Mouse (Mus musculus) neural tube, embryonic 13.5 days (tissue): Measurements from ENCODE around the gene Fignl1. TPM values are rescaled to one million over a fixed set of nuclear protein-coding genes. Genes with fewer than 3 reads are reported as not detected.

Source experiments
- ATAC-seq: fragments of 200-750 bp; cut with Nextera tagmentation; 2 replicates; pipeline ENCODE4 v1.8.0; 2017; ENCODE audit warnings: low read depth, mild to moderate bottlenecking, moderate TSS enrichment, moderate library complexity
- H3K27ac ChIP-seq: fragments of 300-500 bp; sonication (generic); replicated peaks from 2 replicates; pipeline ENCODE4 v1.5.1; 2015; ENCODE audit warnings: moderate library complexity, mild to moderate bottlenecking, inconsistent platforms
- H3K27me3 ChIP-seq: fragments of 300-500 bp; sonication (generic); 2 replicates; pipeline ENCODE4 v1.6.1; 2015; ENCODE audit warnings: mild to moderate bottlenecking, inconsistent platforms
- H3K36me3 ChIP-seq: fragments of 300-500 bp; sonication (generic); 2 replicates; pipeline ENCODE4 v1.6.1; 2015; ENCODE audit warnings: mild to moderate bottlenecking, inconsistent platforms
- H3K4me1 ChIP-seq: fragments of 300-500 bp; sonication (generic); replicated peaks from 2 replicates; pipeline ENCODE4 v1.6.1; 2015; ENCODE audit warnings: inconsistent platforms
- H3K4me2 ChIP-seq: fragments of 300-500 bp; sonication (generic); 2 replicates; pipeline ENCODE4 v1.6.1; 2015; ENCODE audit warnings: inconsistent platforms, mild to moderate bottlenecking, moderate library complexity
- H3K4me3 ChIP-seq: fragments of 300-500 bp; sonication (generic); 2 replicates; pipeline ENCODE4 v1.5.1; 2015; ENCODE audit warnings: mild to moderate bottlenecking, inconsistent platforms
- H3K9ac ChIP-seq: fragments of 300-500 bp; sonication (generic); 2 replicates; pipeline ENCODE4 v1.6.1; 2015; ENCODE audit warnings: moderate library complexity, mild to moderate bottlenecking, inconsistent platforms
- H3K9me3 ChIP-seq: fragments of 300-500 bp; sonication (generic); 2 replicates; pipeline ENCODE4 v1.6.1; 2016; ENCODE audit warnings: inconsistent platforms
- WGBS: fragments of 180-500 bp; shearing (Covaris S2); methylation state at CpG from one replicate; pipeline ENCODE4 v1.1.7; 2015; 5-methylcytosine and 5-hydroxymethylcytosine counted together
- polyA plus RNA-seq: library from polyadenylated mRNA; unstranded; fragments of >200 nt; fragmentation: Nextera tagmentation; extraction: Ambion mirVana; gene quantifications from 2 replicates; pipeline ENCODE4 v1.2.1, GENCODE M21; 2015

The Fignl1 gene
- polyA plus RNA-seq, 1 experiment from 2014 or later: 13.5 TPM

GRCm38 (mm10) chr11:11772196-11772595 is 36.6 kb downstream of the Fignl1 start:
- Histone ChIP-seq H3K36me3 (no peaks in the 10 kb centered on the region), H3K4me3 (no peak overlapping the region), H3K27me3 (no peaks in the 10 kb centered on the region), H3K9me3 (no peaks in the 10 kb centered on the region), H3K4me1 (no peaks in the 10 kb centered on the region), H3K9ac (no peak overlapping the region), H3K4me2 (no peak overlapping the region), H3K27ac (no peak overlapping the region)
- no peak for ATAC-seq
- 96% methylated on average over 4 of the region's 4 CpGs for WGBS

- Histone ChIP-seq H3K4me1 (no peaks in the 10 kb centered on the region), H3K36me3 (no peaks in the 10 kb centered on the region), H3K27ac (no peak overlapping the region), H3K9ac (no peak overlapping the region), H3K9me3 (no peaks in the 10 kb centered on the region), H3K4me2 (no peak overlapping the region), H3K4me3 (no peak overlapping the region), H3K27me3 (no peaks in the 10 kb centered on the region)
- ATAC-seq: no peak
- 79% methylated on average over 3 of the region's 3 CpGs for WGBS
Observed at GRCm38 (mm10) chr11:11770691-11771090, 38.1 kb downstream of the Fignl1 start.

GRCm38 (mm10) chr11:11769281-11769680 is 39.5 kb downstream of the Fignl1 start:
- H3K4me3 ChIP-seq: no peak overlapping the region
- H3K36me3 ChIP-seq: no peaks in the 10 kb centered on the region
- no peak overlapping the region for H3K27ac ChIP-seq
- no peak for ATAC-seq
- H3K9ac ChIP-seq: no peak overlapping the region
- WGBS: 95% methylated on average over 20 of the region's 20 CpGs
- H3K4me1 ChIP-seq: no peaks in the 10 kb centered on the region
- no peak overlapping the region for H3K4me2 ChIP-seq
- no peaks in the 10 kb centered on the region for H3K27me3 ChIP-seq
- no peaks in the 10 kb centered on the region for H3K9me3 ChIP-seq

GRCm38 (mm10) chr11:11768057-11768456 is 40.7 kb downstream of the Fignl1 start:
- Histone ChIP-seq H3K27ac (no peak overlapping the region), H3K4me3 (no peak overlapping the region), H3K4me2 (no peak overlapping the region), H3K4me1 (no peaks in the 10 kb centered on the region), H3K9ac (no peak overlapping the region), H3K27me3 (no peaks in the 10 kb centered on the region), H3K9me3 (no peaks in the 10 kb centered on the region), H3K36me3 (no peaks in the 10 kb centered on the region)
- WGBS: 93% methylated on average over 2 of the region's 2 CpGs
- ATAC-seq: no peak

GRCm38 (mm10) chr11:11766736-11767135 is 42.0 kb downstream of the Fignl1 start:
- H3K27me3 ChIP-seq: no peaks in the 10 kb centered on the region
- H3K9me3 ChIP-seq: no peaks in the 10 kb centered on the region
- H3K4me2 ChIP-seq: no peak overlapping the region
- no peak for ATAC-seq
- H3K36me3 ChIP-seq: no peaks in the 10 kb centered on the region
- no peak overlapping the region for H3K27ac ChIP-seq
- no peak overlapping the region for H3K9ac ChIP-seq
- no peak overlapping the region for H3K4me3 ChIP-seq
- H3K4me1 ChIP-seq: no peaks in the 10 kb centered on the region

GRCm38 (mm10) chr11:11766105-11766504 is 42.7 kb downstream of the Fignl1 start:
- H3K4me2 ChIP-seq: no peak overlapping the region
- no peaks in the 10 kb centered on the region for H3K9me3 ChIP-seq
- H3K4me1 ChIP-seq: no peaks in the 10 kb centered on the region
- H3K4me3 ChIP-seq: no peak overlapping the region
- no peaks in the 10 kb centered on the region for H3K27me3 ChIP-seq
- ATAC-seq: no peak
- H3K27ac ChIP-seq: no peak overlapping the region
- no peak overlapping the region for H3K9ac ChIP-seq
- 93% methylated on average over 1 of the region's 1 CpGs for WGBS
- H3K36me3 ChIP-seq: no peaks in the 10 kb centered on the region

GRCm38 (mm10) chr11:11765414-11765813 is 43.3 kb downstream of the Fignl1 start:
- Histone ChIP-seq H3K4me1 (no peaks in the 10 kb centered on the region), H3K4me3 (no peak overlapping the region), H3K9ac (no peak overlapping the region), H3K4me2 (no peak overlapping the region), H3K27me3 (no peaks in the 10 kb centered on the region), H3K36me3 (no peaks in the 10 kb centered on the region), H3K27ac (no peak overlapping the region), H3K9me3 (no peaks in the 10 kb centered on the region)
- no peak for ATAC-seq
- 88% methylated on average over 1 of the region's 1 CpGs for WGBS

GRCm38 (mm10) chr11:11763211-11763666 is 45.5 kb downstream of the Fignl1 start:
- H3K4me2 ChIP-seq: no peak overlapping the region

GRCm38 (mm10) chr11:11758883-11759282 is 49.9 kb downstream of the Fignl1 start:
- WGBS: 81% methylated on average over 1 of the region's 1 CpGs
- Histone ChIP-seq H3K9ac (no peak overlapping the region), H3K27ac (no peak overlapping the region), H3K4me3 (no peak overlapping the region), H3K4me2 (no peak overlapping the region), H3K4me1 (no peaks in the 10 kb centered on the region), H3K9me3 (no peaks in the 10 kb centered on the region), H3K36me3 (no peaks in the 10 kb centered on the region), H3K27me3 (no peaks in the 10 kb centered on the region)
- ATAC-seq: no peak

More at GRCm38 (mm10) chr11:11763211-11763666, 45.5 kb downstream of the Fignl1 start:
- Histone ChIP-seq H3K36me3 (no peaks in the 10 kb centered on the region), H3K9ac (no peak overlapping the region), H3K27ac (no peak overlapping the region), H3K27me3 (no peaks in the 10 kb centered on the region), H3K9me3 (no peaks in the 10 kb centered on the region), H3K4me1 (no peaks in the 10 kb centered on the region), H3K4me3 (no peak overlapping the region)
- 78% methylated on average over 4 of the region's 4 CpGs for WGBS
- ATAC-seq: no peak

GRCm38 (mm10) chr11:11758121-11758520 is 50.6 kb downstream of the Fignl1 start:
- H3K9ac ChIP-seq: no peak overlapping the region
- WGBS: 79% methylated on average over 6 of the region's 6 CpGs
- ATAC-seq: no peak

GRCm38 (mm10) chr11:11752859-11753258 is 55.9 kb downstream of the Fignl1 start:
- 84% methylated on average over 5 of the region's 5 CpGs for WGBS
- Histone ChIP-seq H3K9ac (no peak overlapping the region), H3K4me3 (no peak overlapping the region), H3K27me3 (no peaks in the 10 kb centered on the region), H3K27ac (no peak overlapping the region), H3K4me1 (peaks cover 7% of the 10 kb centered on the region), H3K4me2 (no peak overlapping the region), H3K36me3 (no peaks in the 10 kb centered on the region), H3K9me3 (no peaks in the 10 kb centered on the region)
- ATAC-seq: no peak

More at GRCm38 (mm10) chr11:11758121-11758520, 50.6 kb downstream of the Fignl1 start:
- H3K27ac ChIP-seq: no peak overlapping the region
- H3K4me2 ChIP-seq: no peak overlapping the region
- no peaks in the 10 kb centered on the region for H3K36me3 ChIP-seq
- H3K9me3 ChIP-seq: no peaks in the 10 kb centered on the region
- H3K4me3 ChIP-seq: no peak overlapping the region
- H3K27me3 ChIP-seq: no peaks in the 10 kb centered on the region
- H3K4me1 ChIP-seq: no peaks in the 10 kb centered on the region

GRCm38 (mm10) chr11:11751091-11751490 is 57.7 kb downstream of the Fignl1 start:
- no peak overlapping the region for H3K27ac ChIP-seq
- H3K4me1 ChIP-seq: peaks cover 8% of the 10 kb centered on the region
- H3K27me3 ChIP-seq: no peaks in the 10 kb centered on the region
- 91% methylated on average over 5 of the region's 5 CpGs for WGBS
- no peaks in the 10 kb centered on the region for H3K9me3 ChIP-seq
- H3K9ac ChIP-seq: no peak overlapping the region
- no peaks in the 10 kb centered on the region for H3K36me3 ChIP-seq
- H3K4me3 ChIP-seq: no peak overlapping the region
- no peak for ATAC-seq
- no peak overlapping the region for H3K4me2 ChIP-seq

GRCm38 (mm10) chr11:11744222-11744621 is 64.5 kb downstream of the Fignl1 start:
- no peaks in the 10 kb centered on the region for H3K27me3 ChIP-seq
- no peaks in the 10 kb centered on the region for H3K9me3 ChIP-seq
- H3K4me1 ChIP-seq: peaks cover 8% of the 10 kb centered on the region
- no peak overlapping the region for H3K27ac ChIP-seq
- H3K36me3 ChIP-seq: no peaks in the 10 kb centered on the region
- no peak overlapping the region for H3K4me2 ChIP-seq
- no peak for ATAC-seq
- H3K4me3 ChIP-seq: no peak overlapping the region
- no peak overlapping the region for H3K9ac ChIP-seq
- 55% methylated on average over 1 of the region's 1 CpGs for WGBS
